Mouse (Mus musculus) CD4-positive, CD25-positive, alpha-beta regulatory T cell, adult 4 months (primary cell): ENCODE data around the gene Wwp2. TPM values are rescaled to one million over a fixed set of nuclear protein-coding genes. Genes with fewer than 3 reads are reported as not detected.

Source experiments
- ATAC-seq: one replicate; pipeline ENCODE4 v1.8.0; 2017
- polyA plus RNA-seq, 2 experiments: library from polyadenylated mRNA; unstranded; fragments of 100-300 nt; shearing (Covaris generic); gene quantifications; one replicate each; pipeline ENCODE4 v1.2.1; 2017

Wwp2 gene
- polyA plus RNA-seq, 2 experiments from 2014 or later: 117 to 187 TPM

DNA sequence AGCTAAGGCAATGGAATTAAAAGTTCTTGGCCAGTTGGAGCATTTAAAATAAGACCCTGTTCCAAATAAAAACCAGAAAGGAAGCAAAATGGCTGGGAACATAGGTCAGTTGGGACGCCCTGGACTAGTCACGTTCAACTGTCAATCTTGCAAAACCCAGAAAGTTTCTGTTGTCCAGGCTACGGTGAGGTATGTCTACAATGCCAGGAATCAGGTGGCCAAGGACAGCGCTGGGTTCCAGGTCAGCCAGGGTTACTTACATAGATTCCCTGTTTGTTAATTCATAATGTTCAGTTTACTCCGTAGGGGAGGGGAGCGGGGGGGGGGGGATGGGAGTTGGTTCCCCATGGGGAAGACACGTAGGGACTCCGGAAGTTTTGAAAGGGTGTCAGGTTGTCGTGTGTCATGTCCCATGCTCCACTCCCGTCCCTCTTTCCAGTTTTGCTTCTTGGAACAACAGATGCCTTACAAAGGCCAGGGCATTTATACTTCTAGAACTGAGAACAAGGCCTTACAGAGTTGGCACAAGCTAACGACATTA is 674 bp upstream of the Wwp2 start:
- ATAC-seq: peak; percentile 7

DNA sequence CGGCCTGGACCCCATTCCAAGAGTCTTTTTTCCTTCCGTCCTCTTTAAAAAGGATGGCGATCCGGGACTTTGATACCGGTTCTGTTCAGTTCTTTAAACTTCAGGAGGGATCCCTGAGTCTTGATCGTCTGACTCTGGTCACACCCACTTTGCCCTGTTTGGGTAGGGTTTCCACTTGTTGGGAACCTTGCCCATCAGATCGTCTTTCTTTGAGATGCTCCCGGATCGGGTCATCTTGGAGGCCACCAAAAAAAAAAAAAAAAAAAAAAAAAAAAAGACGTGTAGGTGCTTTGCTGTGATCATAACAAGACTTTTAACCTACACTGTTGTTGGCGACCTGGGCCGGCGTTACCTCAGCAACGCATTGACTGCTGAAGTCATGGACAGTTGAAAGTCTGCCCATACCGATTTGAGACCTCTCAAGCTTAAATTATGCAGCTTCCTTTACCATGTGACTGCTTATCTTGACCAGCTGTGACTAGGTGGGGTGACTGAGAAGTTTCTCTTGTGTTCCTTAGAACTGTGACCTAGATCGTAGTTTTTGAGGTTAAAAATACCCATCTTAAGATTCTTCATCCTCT is 766 bp downstream of the Wwp2 start:
- ATAC-seq: peak; percentile 34

DNA sequence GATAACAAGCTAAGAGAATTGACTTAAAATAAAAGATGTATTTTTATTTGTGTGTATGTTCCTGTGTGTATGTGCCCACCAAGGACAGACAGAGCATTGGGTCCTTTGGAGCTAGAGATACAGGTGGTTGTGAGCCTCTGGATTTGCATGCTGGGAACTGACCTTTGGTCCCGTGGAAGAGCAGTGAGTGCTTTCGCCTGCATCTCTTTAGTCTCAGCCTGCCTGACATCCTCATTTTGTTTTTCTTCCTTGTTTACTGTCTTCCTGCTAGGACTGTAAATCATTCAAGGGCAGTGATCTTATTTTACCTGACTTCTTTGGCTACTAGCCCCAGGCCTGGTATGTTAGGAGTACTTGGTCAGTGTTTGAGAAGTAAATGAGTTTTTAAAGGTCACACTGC is 1.5 kb downstream of the Wwp2 start:
- no peak for ATAC-seq

DNA sequence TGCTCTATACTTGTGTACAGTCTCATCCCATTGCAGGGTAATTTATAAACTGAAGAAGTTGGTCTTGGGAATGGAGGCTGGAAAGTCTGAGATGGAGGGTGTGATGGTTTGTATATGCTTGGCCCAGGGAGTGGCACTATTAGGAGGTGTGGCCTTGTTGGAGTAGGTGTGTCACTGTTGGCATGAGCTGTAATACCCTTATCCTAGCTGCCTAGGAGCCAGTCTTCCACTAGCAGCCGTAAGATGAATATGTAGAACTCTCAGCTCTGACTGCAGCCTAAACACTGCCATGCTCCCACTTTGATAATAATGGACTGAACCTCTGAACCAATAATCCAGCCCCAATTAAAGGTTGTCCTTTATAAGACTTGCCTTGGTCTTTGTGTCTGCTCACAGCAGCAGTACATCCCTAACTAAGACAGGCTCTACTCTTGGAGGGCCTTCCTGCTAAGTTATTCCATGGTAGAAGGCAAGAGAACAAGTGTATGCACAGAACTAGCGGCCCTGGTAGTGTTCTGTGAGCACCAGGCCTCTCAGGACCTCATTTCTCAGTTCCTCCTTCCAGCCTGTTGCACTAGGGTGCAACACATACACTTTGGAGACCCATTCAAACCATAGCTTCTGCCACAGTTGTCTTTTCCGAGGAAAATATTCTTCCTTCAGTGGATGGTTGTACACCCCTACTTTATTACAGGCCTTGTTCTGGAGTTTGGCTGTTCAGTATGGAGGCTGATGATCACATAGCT is 3.9 kb downstream of the Wwp2 start:
- ATAC-seq: no peak

DNA sequence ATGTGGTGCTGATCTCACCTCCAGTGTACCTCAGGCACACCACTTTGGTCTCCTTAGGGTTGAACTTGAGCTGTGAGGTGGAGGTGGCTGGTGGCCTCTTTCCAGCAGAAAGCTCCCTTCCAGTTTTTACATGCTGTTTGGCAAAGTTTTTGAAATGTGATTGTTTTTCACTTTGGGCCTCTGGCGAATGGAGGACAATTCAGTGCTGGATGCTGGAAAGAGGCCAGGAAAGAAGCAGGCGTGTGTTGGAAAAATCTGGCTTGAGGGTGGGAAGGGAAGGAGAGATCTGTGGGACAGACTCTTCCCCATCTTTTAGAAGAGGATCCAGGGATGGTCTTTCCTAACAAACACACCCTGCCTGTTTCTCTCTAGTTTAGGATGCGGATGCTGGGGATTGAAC is 8.5 kb downstream of the Wwp2 start:
- no peak for ATAC-seq

DNA sequence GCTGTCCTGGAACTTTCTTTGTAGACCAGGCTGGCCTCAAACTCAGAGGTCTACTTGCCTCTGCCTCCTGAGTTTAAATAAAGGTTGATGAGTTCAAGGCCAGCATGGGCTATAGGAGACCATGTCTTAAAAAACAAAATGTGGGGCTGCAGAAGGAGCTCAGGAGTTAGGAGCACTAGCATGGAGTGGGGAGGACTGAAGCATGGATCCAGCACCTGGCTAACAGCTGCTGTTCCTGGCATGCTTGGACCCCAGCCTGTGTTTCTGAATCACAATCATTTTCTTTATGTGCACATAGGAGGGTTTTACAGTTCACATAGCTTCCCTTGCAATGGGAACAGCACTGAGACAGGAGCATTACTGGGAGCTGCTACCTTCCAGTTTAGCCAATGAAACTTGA is 11.5 kb downstream of the Wwp2 start:
- no peak for ATAC-seq

DNA sequence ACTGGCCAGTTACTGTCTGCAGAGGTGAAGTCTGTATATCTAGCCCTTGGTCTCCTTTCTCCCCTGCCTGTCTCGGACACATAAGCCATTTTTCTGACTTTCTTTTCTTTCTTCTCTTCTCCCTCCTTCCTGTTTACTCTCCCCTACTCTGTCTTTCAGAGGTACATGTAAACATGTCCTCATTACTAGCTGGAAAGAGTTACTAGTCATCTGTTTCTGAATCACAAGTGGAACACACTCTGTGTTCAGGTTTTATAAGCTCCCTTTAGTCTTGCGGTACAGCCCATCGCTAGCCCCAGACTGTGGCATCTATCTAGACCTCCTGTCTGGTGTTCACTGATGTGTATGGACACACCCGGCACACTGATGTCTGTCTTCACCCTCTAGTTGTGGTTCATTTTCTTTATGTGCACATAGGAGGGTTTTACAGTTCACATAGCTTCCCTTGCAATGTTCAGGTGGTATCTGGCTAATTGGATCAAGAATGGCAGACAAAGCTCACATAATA is 12.3 kb downstream of the Wwp2 start:
- peak; percentile 72 for ATAC-seq

DNA sequence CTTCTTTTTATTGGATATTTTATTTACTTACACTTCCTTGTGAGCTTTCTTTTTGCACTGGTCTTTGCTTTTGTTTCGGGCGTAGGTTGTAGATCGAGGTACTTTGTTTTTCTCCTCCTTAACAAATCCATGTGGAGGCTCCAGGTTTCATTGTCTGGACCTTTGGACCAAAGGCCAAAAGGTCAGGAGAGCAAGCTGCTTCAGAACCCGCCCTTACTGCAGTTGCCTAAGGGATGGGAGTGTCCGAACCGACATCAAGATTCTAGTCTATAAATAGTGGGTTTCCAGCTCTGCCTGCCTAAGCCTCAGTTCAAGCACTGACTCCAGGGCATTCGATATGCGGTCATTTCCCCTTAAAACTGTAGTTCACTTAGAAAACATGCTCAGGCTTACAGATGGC is 13.0 kb downstream of the Wwp2 start:
- ATAC-seq: no peak

DNA sequence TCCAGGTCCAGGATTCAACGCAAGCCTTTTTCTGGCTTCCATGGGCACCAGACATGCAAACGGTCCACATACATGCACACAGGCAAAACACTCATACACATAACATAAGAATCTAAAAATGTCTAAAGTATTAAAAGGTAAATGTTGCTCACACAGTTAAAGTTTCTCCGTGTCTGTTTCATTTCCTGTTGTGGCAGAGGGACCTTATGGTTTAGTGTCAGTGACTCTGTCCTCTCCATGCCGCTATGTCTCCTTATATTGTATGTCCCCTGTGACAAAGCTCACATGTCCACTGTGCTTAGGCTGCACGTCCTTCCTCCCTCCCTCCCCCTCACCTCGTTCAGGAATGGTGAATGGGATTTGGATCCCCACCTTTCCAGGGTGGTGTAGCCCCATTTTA is 13.5 kb downstream of the Wwp2 start:
- peak; percentile 60 for ATAC-seq

DNA sequence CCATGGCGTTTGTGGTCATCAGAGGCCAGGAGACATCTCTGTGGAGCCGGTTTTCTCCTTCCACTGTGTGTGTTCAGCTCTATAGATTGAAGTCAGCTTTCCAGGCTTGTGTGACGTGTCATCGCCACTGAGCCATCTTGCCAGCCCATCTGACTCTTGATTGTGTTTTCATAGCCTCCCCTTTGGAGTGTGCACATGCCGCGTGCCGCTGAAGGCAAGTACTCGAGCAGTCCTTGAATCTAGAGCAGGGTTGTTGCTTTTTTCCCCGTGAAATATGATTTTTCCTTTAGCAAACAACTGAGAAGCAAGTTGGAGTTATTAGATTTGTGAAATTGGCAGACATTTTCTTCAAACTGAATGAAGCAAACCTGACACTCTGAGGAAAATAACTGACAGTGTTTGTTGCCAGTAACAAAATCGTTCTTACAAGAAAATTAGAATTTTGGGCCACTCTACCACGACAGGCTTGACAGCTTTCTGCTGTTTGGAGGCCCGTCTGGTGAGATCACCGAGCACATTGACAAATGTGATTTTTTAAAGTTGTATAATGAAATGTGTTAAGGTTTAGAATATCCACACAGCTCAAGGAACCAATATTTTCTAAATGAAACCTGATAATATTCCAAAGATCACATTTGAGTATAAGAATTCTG is 15.4 kb downstream of the Wwp2 start:
- ATAC-seq: no peak

DNA sequence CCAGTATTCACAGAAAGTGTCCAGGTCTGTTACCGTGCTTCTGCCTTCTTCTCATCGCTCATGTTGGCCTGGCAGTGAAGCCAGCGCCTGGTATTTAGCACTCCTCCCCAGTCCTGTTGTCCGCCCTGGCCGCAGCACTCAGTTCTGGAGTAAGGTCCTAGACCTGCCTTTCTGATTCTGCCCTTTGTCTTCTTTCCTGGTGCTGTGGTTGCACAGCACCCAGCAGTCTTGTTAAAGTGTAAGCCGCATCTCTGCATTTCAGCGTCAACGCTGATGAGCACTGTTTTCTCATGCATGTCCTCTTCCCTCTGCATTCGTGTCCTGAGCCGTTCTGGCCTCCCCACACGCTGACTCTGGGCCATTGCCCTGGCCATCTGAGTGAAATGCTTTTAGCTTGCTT is 17.2 kb downstream of the Wwp2 start:
- no peak for ATAC-seq

DNA sequence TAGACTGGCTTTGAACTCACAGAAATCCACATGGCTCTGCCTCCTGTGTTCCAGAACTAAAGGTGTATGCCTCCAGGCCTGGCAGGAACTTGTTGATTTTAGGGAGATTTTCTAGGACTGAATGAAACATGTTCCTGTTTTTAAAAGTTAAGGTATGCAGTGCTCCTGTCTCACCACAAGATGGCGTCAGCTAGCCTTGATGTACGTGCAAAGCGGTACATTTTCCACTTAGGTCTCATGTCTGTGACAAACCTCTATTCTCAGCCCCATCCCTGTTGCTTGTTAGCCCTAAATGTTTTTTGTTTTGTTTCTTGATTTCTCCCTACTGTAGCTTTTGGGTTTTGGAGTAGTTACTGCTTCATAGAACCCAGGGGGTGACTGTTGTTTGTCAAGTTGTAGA is 19.1 kb downstream of the Wwp2 start:
- ATAC-seq: peak; percentile 89

DNA sequence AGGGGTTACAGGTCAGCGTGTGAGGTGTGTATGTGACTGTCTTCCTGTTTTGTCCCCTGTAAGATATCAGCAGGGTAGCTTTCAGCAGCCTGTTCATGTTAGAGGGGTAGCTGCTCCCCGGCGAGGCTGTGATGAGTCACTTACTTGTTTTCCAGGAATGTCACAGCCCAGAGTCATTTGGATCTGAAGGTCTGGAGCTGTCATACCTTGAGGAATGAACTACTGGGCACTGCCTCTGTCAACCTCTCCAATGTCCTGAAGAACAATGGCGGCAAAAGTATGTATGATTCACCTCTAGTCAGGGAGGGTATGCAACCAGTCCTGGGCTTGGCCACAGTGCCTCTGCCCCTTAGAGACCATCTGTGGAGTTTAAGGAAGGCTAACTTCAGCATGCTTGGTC is 21.6 kb downstream of the Wwp2 start:
- ATAC-seq: no peak

DNA sequence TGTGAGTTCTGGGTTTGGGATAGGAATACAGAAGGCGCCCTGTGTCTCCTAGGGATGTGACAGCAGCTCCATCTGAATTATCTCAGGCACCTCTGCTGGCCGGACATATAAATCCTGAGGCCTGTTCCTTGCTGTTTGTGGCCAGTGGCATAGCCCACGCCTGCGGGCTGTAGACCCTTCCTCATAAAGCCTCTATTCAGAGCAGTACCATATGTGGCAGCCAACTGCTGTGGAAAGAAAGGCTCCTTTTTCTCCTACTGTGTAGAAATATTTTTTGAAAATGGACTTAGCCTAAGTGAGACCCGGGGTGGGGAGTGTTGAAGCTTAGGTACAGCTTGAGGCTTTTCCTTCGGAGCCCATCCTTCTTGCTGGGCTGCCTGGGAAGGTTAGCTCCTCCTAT is 22.1 kb downstream of the Wwp2 start:
- ATAC-seq: no peak

DNA sequence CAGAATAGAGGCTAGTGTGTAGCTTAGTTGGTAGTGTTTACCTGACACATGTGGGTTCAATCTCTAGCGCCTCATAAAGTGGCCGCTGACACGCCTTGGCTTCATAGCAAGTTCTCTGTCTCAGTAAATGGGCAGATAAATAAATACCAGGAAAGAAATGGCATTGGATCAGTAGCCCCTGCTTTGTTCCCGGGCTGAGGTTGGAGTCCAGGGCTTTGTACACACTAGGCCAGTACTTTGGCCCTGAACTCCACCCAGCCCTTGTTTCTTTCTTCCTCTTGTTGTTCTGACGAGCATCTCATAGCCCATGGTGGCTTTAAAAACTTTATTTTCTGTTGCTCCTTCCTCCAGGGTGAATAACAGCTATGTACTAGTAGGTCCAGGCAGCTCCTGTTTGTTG is 26.3 kb downstream of the Wwp2 start:
- no peak for ATAC-seq

DNA sequence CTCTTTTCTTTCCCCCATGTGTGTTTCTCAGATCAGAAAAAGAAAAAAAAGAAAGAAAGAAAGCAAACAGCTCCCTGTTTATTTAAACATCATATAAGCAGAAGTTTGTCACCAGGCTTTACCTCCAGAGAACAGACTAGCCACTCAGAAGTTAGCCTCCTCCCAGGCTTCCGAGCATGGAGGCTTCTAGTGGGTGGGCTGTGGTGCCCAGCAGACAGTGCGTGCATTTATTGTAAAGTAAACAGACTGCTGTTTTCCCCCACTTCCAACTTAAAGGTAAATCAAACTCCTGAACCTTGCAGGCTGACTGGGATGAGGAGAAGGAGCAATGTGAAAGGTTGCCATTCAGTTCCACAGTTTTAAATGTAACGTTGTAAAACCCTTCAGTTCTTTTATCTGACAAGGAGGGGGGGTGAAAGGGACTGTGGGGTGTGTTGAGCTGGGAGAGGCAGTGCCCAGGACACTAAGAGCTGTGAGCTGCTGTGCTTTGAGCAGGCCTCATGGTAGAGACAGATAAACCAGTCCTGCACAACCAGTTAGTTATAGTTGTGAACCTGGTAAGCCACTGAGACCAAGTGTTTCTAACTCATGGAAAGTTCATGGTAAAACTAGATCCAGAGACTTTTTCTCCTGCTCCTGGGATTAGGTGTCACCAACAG is 29.3 kb downstream of the Wwp2 start:
- ATAC-seq: no peak

DNA sequence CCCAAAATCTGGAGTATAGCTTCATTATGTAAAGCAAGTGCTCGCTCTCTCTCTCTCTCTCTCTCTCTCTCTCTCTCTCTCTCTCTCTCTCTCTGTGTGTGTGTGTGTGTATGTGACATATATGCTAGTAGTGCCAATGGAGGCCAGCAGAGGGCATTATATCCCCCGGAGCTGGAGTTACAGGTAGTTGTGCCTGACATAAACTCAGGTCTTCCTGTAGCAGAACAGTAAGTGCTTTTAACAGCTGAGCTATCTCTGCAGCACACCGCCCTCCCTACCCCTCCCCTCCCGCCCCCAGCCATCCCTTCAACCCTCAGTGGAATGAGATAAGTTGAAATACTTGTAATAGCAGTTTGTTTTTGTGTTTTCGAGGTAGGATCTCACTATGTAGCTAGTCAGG is 30.5 kb downstream of the Wwp2 start:
- no peak for ATAC-seq

DNA sequence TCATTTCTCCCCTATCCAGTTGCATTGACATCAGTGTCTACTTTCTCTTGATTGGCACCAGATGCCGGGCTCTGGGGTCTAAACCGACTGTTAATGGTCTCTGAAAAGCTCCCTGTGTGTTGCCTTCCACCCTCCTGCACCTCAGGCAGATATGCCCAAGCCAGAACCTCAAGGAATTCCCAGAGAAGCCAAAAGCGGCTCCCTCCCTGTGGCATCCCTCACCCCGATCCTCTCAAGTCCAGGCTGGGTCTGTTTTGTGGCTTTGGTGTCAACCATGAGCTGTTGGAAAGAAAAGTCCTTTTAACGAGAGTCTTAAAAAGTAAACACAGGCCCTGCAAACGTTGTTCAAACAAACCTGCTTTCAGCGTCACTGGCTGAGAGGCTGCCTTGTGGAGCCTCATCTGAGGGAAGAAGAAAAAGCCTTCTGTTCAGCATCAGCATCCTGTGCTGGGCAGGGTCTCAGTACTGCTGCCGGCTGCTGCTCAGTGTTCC is 32.7 kb downstream of the Wwp2 start:
- no peak for ATAC-seq

DNA sequence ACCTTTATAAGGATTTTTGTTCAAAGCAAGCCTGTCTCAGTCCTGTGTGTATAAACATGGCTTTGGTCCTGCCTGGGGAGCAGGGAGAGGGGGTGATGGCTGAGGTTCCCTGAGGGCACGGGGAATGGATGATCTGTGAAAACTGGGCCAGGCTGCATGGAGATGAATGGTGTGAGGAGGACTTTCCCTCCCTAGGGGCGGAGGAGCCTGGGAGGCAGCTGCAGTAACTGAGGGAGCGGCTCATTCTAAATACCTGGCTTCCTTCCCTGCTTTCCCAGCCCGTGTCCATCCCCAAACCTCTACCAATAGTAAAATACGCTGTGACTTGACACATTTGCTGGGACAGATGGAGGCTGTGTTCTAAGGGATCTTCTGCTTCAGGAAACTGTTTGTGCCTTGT is 34.1 kb downstream of the Wwp2 start:
- ATAC-seq: no peak

DNA sequence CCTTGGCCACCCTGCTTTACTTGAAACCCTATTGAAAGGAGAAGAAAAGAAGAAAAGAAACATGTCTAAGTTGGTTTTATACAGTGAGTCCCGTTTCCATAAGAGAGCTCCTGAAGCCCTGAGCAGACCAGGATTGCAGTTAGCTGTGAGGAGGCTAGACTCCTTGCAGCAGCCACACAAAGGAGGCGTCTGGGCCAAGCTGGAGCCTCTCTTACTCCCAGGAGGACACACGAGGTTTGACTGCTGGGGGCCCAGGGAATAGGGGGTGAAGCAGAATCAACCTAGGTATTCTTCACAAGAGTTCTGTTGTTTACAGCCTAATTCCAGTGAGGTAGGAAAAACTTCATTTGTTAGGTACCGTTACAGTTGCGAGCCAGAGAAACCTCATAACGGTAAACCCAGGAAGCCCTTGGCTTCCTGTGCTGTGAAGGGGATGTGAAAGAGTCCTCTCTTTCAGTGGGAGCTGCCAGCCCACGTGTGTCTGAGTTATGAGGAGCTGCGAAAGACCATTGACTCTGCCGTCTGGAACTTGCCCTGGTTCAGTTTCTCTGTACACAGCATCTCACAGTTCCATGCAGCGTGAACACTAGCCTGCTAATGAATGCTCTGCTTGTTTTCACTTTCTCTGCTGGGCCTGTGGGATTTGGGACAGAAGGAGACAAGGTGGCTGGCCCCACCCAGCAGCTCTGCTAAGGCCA is 36.4 kb downstream of the Wwp2 start:
- ATAC-seq: no peak

DNA sequence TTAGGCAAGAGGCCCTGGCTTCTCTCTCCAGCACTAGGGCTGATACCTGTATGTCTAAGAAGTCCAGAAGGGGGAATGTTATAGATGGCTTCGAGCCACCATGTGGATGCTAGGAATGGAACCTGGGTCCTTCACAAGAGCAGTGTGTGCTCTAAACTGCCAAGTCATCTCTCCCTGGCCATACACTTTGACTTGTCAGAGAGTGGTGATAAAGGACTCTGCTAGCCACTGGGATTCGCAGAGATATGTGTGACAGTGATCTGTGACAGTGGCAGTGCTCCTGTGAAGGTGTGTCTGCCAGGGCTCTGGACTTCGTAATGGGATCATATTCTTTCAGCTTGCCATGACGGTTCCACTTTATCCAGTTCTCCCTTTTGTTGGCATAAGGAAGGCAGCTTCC is 37.2 kb downstream of the Wwp2 start:
- no peak for ATAC-seq

DNA sequence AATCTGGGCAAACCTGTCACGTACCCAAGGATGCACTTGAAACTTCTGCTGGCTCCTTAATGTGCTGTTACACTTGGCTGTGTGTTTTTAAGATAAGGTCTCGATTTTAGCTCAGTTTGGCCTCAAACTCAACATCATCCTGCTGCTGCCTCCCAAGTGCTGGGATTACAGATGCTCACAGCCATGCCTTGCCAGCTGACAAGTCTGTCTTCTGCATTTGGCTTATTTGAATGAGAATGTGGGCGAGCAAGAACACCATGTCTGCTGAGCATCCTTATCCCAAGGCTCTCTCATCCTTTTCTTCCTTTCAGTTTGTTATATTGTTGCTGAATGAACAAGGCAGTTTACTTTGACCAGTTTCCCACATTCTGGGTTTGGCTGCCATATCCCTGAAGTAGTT is 39.4 kb downstream of the Wwp2 start:
- no peak for ATAC-seq
